11 mouse cellular contexts compared by ENCODE assay signal in the genomic region with DNA sequence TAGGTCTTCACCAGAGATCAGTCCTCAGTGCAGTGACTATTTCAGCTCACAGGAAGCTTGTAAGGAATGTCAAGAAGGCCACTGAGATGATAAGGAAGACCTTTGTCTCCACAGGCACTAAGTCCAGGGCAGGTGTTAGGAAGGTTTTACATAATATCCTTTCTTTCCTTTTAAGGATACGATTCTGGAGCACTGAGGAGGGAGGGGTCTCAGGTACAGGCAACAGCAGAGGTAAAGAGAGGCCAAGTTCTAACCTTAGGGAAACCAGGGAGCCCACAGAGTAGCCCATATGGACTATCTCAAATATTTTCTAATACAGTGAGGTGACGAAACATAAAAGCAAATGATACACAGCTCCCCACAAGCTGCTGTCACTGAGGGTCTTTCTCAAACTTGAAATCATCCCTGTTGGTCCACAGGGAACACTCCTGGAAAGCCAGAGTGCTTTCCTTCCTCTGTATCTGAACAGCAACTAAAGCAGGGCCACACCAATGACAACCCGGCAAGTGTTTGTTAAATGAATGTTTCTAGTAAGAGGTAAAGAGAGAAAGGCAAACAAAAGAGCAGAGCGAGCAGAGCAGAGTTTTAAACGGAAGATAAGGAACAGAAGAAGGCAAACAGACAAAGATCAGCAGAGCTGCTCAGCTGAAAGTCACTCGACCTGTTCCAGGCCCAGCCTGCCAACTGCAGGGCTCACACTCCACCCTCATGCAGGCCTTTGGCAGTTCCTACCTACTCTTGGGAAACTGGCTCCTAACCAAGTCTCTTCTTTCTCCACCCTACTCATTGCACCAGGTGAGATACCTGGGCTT. TPM values are rescaled to one million over a fixed set of nuclear protein-coding genes. Genes with fewer than 3 reads are reported as not detected.
DNase-seq lines count a peak whose midpoint lies in the region; ATAC-seq and TF ChIP-seq lines count a peak whose summit lies in the region.
"Had no signal": no experiment of that assay in that cellular context is flagged by ENCODE, and none has a peak within 500 bp of the region (broad histone marks: within the 10 kb centered on the region; RNA-seq: fewer than 3 reads in every experiment).

No protein-coding gene starts in this region.

- 66% methylated on average over 6 of the region's 6 CpGs for WGBS in kidney, embryonic 16.5 days
- WGBS in liver, embryonic 13.5 days (ENCODE audit: insufficient replicate concordance) = 40% methylated on average over 6 of the region's 6 CpGs
- 24% methylated on average over 6 of the region's 6 CpGs for WGBS in small intestine, adult 2 months
- WGBS in hindbrain, embryonic 16.5 days = 78% methylated on average over 6 of the region's 6 CpGs
- WGBS in thymus, adult 2 months = 90% methylated on average over 6 of the region's 6 CpGs
- 74% methylated on average over 6 of the region's 6 CpGs for WGBS in hindbrain, embryonic 12.5 days

- no peak overlapping the region for H3K9ac ChIP-seq in kidney, embryonic 16.5 days (replicated peaks; ENCODE audit: low read length)
- no peak overlapping the region for H3K9ac ChIP-seq in liver, embryonic 13.5 days
- H3K9ac ChIP-seq in hindbrain, embryonic 16.5 days (ENCODE audit: low read depth, low read length) = no peak overlapping the region
- H3K9ac ChIP-seq in hindbrain, embryonic 12.5 days = no peak overlapping the region
- H3K9ac ChIP-seq: neural tube, embryonic 13.5 days had no signal

- no peak for TF ChIP-seq CTCF in small intestine, adult 2 months (IDR thresholded peaks at IDR 0.05; ENCODE audit: extremely low read depth, insufficient read length, insufficient replicate concordance, low read depth, low read length)
- TF ChIP-seq CTCF in thymus, adult 2 months (IDR thresholded peaks at IDR 0.05; ENCODE audit: borderline replicate concordance, control insufficient read depth, extremely low read depth, insufficient read depth, low read length, poor library complexity) = no peak

- no peak overlapping the region for H3K27ac ChIP-seq in kidney, embryonic 16.5 days (ENCODE audit: low read length)
- H3K27ac ChIP-seq in liver, embryonic 13.5 days = peak overlapping the region; percentile 31; the same call in 1 of the 2 replicates
- peak overlapping the region; percentile 99 for H3K27ac ChIP-seq in small intestine, adult 2 months (ENCODE audit: insufficient read depth, low read depth, low read length)
- H3K27ac ChIP-seq in hindbrain, embryonic 16.5 days (ENCODE audit: low read depth, low read length) = no peak overlapping the region
- H3K27ac ChIP-seq in thymus, adult 2 months (ENCODE audit: control insufficient read depth, insufficient read depth, low read length) = no peak overlapping the region
- no peak overlapping the region for H3K27ac ChIP-seq in hindbrain, embryonic 12.5 days
- H3K27ac ChIP-seq: neural tube, embryonic 13.5 days had no signal

- 0 out of 2 replicates have a peak, but pooled peaks cover 9% of the 10 kb centered on the region for H3K4me1 ChIP-seq in kidney, embryonic 16.5 days (ENCODE audit: insufficient read depth, low read length)
- peaks cover 5% of the 10 kb centered on the region; the same call in 1 of the 2 replicates for H3K4me1 ChIP-seq in liver, embryonic 13.5 days (replicated peaks)
- peaks cover 12% of the 10 kb centered on the region; the same call in 1 of the 2 replicates for H3K4me1 ChIP-seq in small intestine, adult 2 months (ENCODE audit: control insufficient read depth, insufficient read depth, insufficient read length, low read length)
- no peaks in the 10 kb centered on the region for H3K4me1 ChIP-seq in hindbrain, embryonic 16.5 days (ENCODE audit: control insufficient read depth, insufficient read depth, low read depth, low read length)
- no peaks in the 10 kb centered on the region for H3K4me1 ChIP-seq in thymus, adult 2 months (replicated peaks; ENCODE audit: control insufficient read depth, insufficient read depth, low read length)
- H3K4me1 ChIP-seq in hindbrain, embryonic 12.5 days = no peaks in the 10 kb centered on the region
- H3K4me1 ChIP-seq: neural tube, embryonic 13.5 days had no signal

- peak; percentile 13 for DNase-seq in kidney, postnatal 10 days
- DNase-seq in heart, postnatal 10 days = peak; percentile 38 to 47
- no peak for DNase-seq in liver, embryonic 13.5 days
- no peak for DNase-seq in thymus, adult 2 months

- no peak for TF ChIP-seq POLR2A in small intestine, adult 2 months (IDR thresholded peaks at IDR 0.05; ENCODE audit: low read depth, low read length)
- TF ChIP-seq POLR2A in thymus, adult 2 months (IDR thresholded peaks at IDR 0.05; ENCODE audit: control insufficient read depth, extremely low read depth, insufficient read depth, low read length, poor library complexity) = no peak

- H3K4me3 ChIP-seq in kidney, embryonic 16.5 days (ENCODE audit: low read length) = no peak overlapping the region
- no peak overlapping the region for H3K4me3 ChIP-seq in liver, embryonic 13.5 days (replicated peaks)
- H3K4me3 ChIP-seq in small intestine, adult 2 months (ENCODE audit: low read depth, low read length) = no peak overlapping the region
- no peak overlapping the region for H3K4me3 ChIP-seq in hindbrain, embryonic 16.5 days (ENCODE audit: low read length)
- no peak overlapping the region for H3K4me3 ChIP-seq in thymus, adult 2 months (ENCODE audit: control insufficient read depth, insufficient read depth, low read length)
- no peak overlapping the region for H3K4me3 ChIP-seq in hindbrain, embryonic 12.5 days
- H3K4me3 ChIP-seq: megakaryocyte, embryonic 14.5 days; neural tube, embryonic 13.5 days had no signal

- intact Hi-C loops in heart, postnatal 10 days (cut with DNase I) = no loop called here

- no peaks in the 10 kb centered on the region for H3K9me3 ChIP-seq in kidney, embryonic 16.5 days (ENCODE audit: low read length)
- no peaks in the 10 kb centered on the region for H3K9me3 ChIP-seq in liver, embryonic 13.5 days (replicated peaks)
- no peaks in the 10 kb centered on the region for H3K9me3 ChIP-seq in hindbrain, embryonic 16.5 days (ENCODE audit: control insufficient read depth, low read length)
- no peaks in the 10 kb centered on the region for H3K9me3 ChIP-seq in hindbrain, embryonic 12.5 days (replicated peaks)
- H3K9me3 ChIP-seq: G1E; megakaryocyte, embryonic 14.5 days; neural tube, embryonic 13.5 days had no signal

- no peak overlapping the region for H3K4me2 ChIP-seq in kidney, embryonic 16.5 days (replicated peaks; ENCODE audit: low read depth, low read length)
- H3K4me2 ChIP-seq in liver, embryonic 13.5 days = no peak overlapping the region
- H3K4me2 ChIP-seq in hindbrain, embryonic 16.5 days (ENCODE audit: low read length) = no peak overlapping the region
- no peak overlapping the region for H3K4me2 ChIP-seq in hindbrain, embryonic 12.5 days (replicated peaks)
- H3K4me2 ChIP-seq: neural tube, embryonic 13.5 days had no signal

- H3K27me3 ChIP-seq in kidney, embryonic 16.5 days (ENCODE audit: insufficient read depth, low read length) = no peaks in the 10 kb centered on the region
- no peaks in the 10 kb centered on the region for H3K27me3 ChIP-seq in liver, embryonic 13.5 days
- no peaks in the 10 kb centered on the region for H3K27me3 ChIP-seq in small intestine, adult 2 months (ENCODE audit: control insufficient read depth, insufficient read depth, low read length)
- H3K27me3 ChIP-seq in hindbrain, embryonic 16.5 days (replicated peaks; ENCODE audit: control insufficient read depth, insufficient read depth, low read length) = no peaks in the 10 kb centered on the region
- no peaks in the 10 kb centered on the region for H3K27me3 ChIP-seq in thymus, adult 2 months (ENCODE audit: control insufficient read depth, insufficient read depth, low read length)
- no peaks in the 10 kb centered on the region for H3K27me3 ChIP-seq in hindbrain, embryonic 12.5 days
- H3K27me3 ChIP-seq: megakaryocyte, embryonic 14.5 days; neural tube, embryonic 13.5 days had no signal

- H3K36me3 ChIP-seq in kidney, embryonic 16.5 days (ENCODE audit: insufficient read depth, low read length) = no peaks in the 10 kb centered on the region
- H3K36me3 ChIP-seq in liver, embryonic 13.5 days = no peaks in the 10 kb centered on the region
- no peaks in the 10 kb centered on the region for H3K36me3 ChIP-seq in small intestine, adult 2 months (ENCODE audit: control insufficient read depth, insufficient read depth, low read length)
- no peaks in the 10 kb centered on the region for H3K36me3 ChIP-seq in hindbrain, embryonic 16.5 days (ENCODE audit: control insufficient read depth, insufficient read depth, low read length)
- no peaks in the 10 kb centered on the region for H3K36me3 ChIP-seq in thymus, adult 2 months (ENCODE audit: control insufficient read depth, insufficient read depth, low read length)
- no peaks in the 10 kb centered on the region for H3K36me3 ChIP-seq in hindbrain, embryonic 12.5 days
- H3K36me3 ChIP-seq: neural tube, embryonic 13.5 days had no signal

- ATAC-seq in kidney, embryonic 16.5 days (ENCODE audit: low FRiP score, low TSS enrichment) = no peak
- ATAC-seq in liver, embryonic 13.5 days (ENCODE audit: low read depth) = peak; percentile 75
- ATAC-seq in hindbrain, embryonic 16.5 days = no peak
- ATAC-seq in hindbrain, embryonic 12.5 days (ENCODE audit: low FRiP score) = no peak

RNA-seq across cellular contexts. Expression of gene Pdlim5, which starts 55.9 kb away (rescaled TPM):
- polyA plus RNA-seq in kidney, embryonic 16.5 days (2015; fragmentation: Nextera tagmentation; extraction: Ambion mirVana) = 47.9 and 50.7 TPM in 2 replicates
- 100 to 1,000 TPM; 523 to 617 TPM for total RNA-seq in heart, postnatal 10 days (2021)
- polyA plus RNA-seq in liver, embryonic 13.5 days (2015; fragmentation: Nextera tagmentation; extraction: Ambion mirVana) = 11.0 and 12.4 TPM in 2 replicates
- 26.3 and 63.1 TPM in 2 replicates for polyA plus RNA-seq in small intestine, adult 2 months (2012; rRNA removed)
- polyA plus RNA-seq in hindbrain, embryonic 16.5 days (2015; fragmentation: Nextera tagmentation; extraction: Ambion mirVana) = 19.2 and 20.2 TPM in 2 replicates
- polyA plus RNA-seq in thymus, adult 2 months (2012; rRNA removed) = 48.7 and 56.5 TPM in 2 replicates
- 20.2 and 21.9 TPM in 2 replicates for polyA plus RNA-seq in hindbrain, embryonic 12.5 days (2016; fragmentation: Nextera tagmentation; extraction: Ambion mirVana)

Comparison
In these comparisons a context has a peak if more than half of its experiments do, and no peak if none do; other contexts are left out.
1. DNase-seq: peak in kidney, postnatal 10 days (single experiment) and heart, postnatal 10 days (2 of 2); none in liver, embryonic 13.5 days (single experiment) and thymus, adult 2 months (single experiment).
2. H3K27ac ChIP-seq: peak in liver, embryonic 13.5 days (single experiment) and small intestine, adult 2 months (single experiment); none in kidney, embryonic 16.5 days (single experiment), hindbrain, embryonic 16.5 days (single experiment), thymus, adult 2 months (single experiment) and hindbrain, embryonic 12.5 days (single experiment).